Comparison of ENCODE assay signal across 8 mouse cellular contexts in genomic region chr5:9100207-9100848, GRCm38 (mm10). TPM values are rescaled to one million over a fixed set of nuclear protein-coding genes. Genes with fewer than 3 reads are reported as not detected.
DNase-seq lines count a peak whose midpoint lies in the region; ATAC-seq lines count a peak whose summit lies in the region.

Tmem243 (plus strand) TSS chr5:9100668.

- peak; percentile 95 for ATAC-seq in intestine, embryonic 14.5 days (replicated peaks; ENCODE audit: low FRiP score, low TSS enrichment, low read depth)

- H3K9ac ChIP-seq in intestine, embryonic 14.5 days (ENCODE audit: low read length), result peak within 1 kb of the TSS; percentile 78

- peaks cover 6% of the 10 kb centered on the region for H3K9me3 ChIP-seq in intestine, embryonic 14.5 days (ENCODE audit: control insufficient read depth, low read length)

- DNase-seq in adipocyte (ENCODE audit: low spot score), result peak; percentile 77
- DNase-seq in embryo, embryonic 10.5 days (ENCODE audit: low spot score), result peak; percentile 92
- DNase-seq in gastrocnemius, postnatal 25 days, result peak; percentile 90
- DNase-seq in intestine, embryonic 14.5 days (ENCODE audit: low spot score), result peak; percentile 91
- DNase-seq in left cerebral cortex, postnatal 14 days (ENCODE audit: low spot score in 2 of 2), result peak; percentile 81 to 87
- peak; percentile 92 for DNase-seq in mesoderm, embryonic 11.5 days (ENCODE audit: low read depth, low spot score)
- peak; percentile 85 for DNase-seq in right cerebral cortex, postnatal 36 days (ENCODE audit: low spot score in 2 of 2)
- peak; percentile 86 for DNase-seq in yolk sac, embryonic 10.5 days (ENCODE audit: low spot score)

- no peak within 1 kb of the TSS for H3K27ac ChIP-seq in intestine, embryonic 14.5 days (ENCODE audit: low read depth)

- H3K4me3 ChIP-seq in intestine, embryonic 14.5 days (ENCODE audit: low read depth, low read length), result peak within 1 kb of the TSS; percentile 70

- H3K36me3 ChIP-seq in intestine, embryonic 14.5 days (ENCODE audit: control insufficient read depth, insufficient read depth, low read length), result no peaks in the 10 kb centered on the region

- intact Hi-C loops in left cerebral cortex, postnatal 14 days (cut with DNase I), result no loop called here

- no peaks in the 10 kb centered on the region for H3K4me1 ChIP-seq in intestine, embryonic 14.5 days (replicated peaks; ENCODE audit: control insufficient read depth, insufficient read depth, low read length)

- H3K27me3 ChIP-seq in intestine, embryonic 14.5 days (replicated peaks; ENCODE audit: control insufficient read depth, insufficient read depth, low read length), result peaks cover 14% of the 10 kb centered on the region; the same call in 1 of the 2 replicates

- H3K4me2 ChIP-seq in intestine, embryonic 14.5 days (ENCODE audit: low read length), result peak within 1 kb of the TSS; percentile 87

- WGBS in intestine, embryonic 14.5 days, result under 1% methylated on average over 59 of the region's 59 CpGs

RNA-seq across cellular contexts. Expression of gene Tmem243, which starts in this region (rescaled TPM):
- 1 to 10 TPM; 6.6 to 6.7 TPM for total RNA-seq in gastrocnemius, postnatal 25 days (2021)
- 20.6 and 22.4 TPM in 2 replicates for polyA plus RNA-seq in intestine, embryonic 14.5 days (2014; fragmentation: Nextera tagmentation; extraction: Ambion mirVana)
- 10 to 100 TPM in 1 of 2 experiments, 1 to 10 TPM in 1; 9.4 to 10.1 TPM for total RNA-seq in left cerebral cortex, postnatal 14 days (2021)
